Mouse (Mus musculus): ENCODE measurements at regions not wholly inside any gene's neighbourhood (a gene's known extent, or its start where the extent isn't known, plus 50 kb on each side); places are given as distances from the start of the nearest gene placed in this dataset.

DNA sequence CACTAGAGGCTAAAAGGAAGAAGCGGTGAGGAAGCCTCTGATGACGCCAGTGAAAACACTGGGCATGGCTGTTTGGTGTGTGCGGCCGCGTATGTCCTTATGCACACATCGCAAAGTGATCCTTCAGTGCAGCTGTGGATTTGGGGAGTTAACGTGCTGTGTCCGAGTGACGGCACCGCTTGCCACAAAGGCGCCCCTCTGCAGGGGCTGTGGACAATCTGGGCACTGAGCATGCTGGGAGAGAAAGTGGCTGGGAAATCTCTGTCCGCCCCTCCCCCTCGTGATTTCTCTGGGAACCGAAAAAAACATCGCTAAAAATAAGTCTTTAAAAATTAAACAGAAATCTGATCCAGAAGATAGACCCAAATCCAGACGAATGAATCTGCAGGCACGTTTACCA, 267.8 kb upstream of the Tbx3 start:
- Histone ChIP-seq H3K27me3 (ENCODE audit: control insufficient read depth, insufficient read depth, insufficient read length) (no peaks in the 10 kb centered on the region), H3ac (ENCODE audit: control insufficient read depth, insufficient read length, low read depth) (no peak overlapping the region), H3K79me3 (ENCODE audit: low read depth) (no peaks in the 10 kb centered on the region), H3K36me3 (ENCODE audit: control insufficient read depth, insufficient read depth) (no peaks in the 10 kb centered on the region), H3K79me2 (ENCODE audit: control insufficient read depth, insufficient read depth) (no peaks in the 10 kb centered on the region), H3K4me3 (ENCODE audit: insufficient read depth, poor library complexity, severe bottlenecking) (no peak overlapping the region)
- TF ChIP-seq MYOG (IDR thresholded peaks at IDR 0.05; ENCODE audit: control insufficient read depth, extremely low read depth, insufficient read length) = no peak
- no peak for TF ChIP-seq MAX (IDR thresholded peaks at IDR 0.05)
- TF ChIP-seq CTCF (IDR thresholded peaks at IDR 0.05; ENCODE audit: control insufficient read depth, insufficient read depth, insufficient read length) = no peak
- no peak for TF ChIP-seq USF1 (IDR thresholded peaks at IDR 0.05; ENCODE audit: low read depth)
- no peak for TF ChIP-seq FOSL1 (IDR thresholded peaks at IDR 0.05; ENCODE audit: insufficient read depth, low read length, poor library complexity, severe bottlenecking)
- no peak for TF ChIP-seq CEBPB (IDR thresholded peaks at IDR 0.05; ENCODE audit: low read depth)
- TF ChIP-seq MYOD1 (IDR thresholded peaks at IDR 0.05; ENCODE audit: control insufficient read depth, insufficient read length, low read depth) = no peak

DNA sequence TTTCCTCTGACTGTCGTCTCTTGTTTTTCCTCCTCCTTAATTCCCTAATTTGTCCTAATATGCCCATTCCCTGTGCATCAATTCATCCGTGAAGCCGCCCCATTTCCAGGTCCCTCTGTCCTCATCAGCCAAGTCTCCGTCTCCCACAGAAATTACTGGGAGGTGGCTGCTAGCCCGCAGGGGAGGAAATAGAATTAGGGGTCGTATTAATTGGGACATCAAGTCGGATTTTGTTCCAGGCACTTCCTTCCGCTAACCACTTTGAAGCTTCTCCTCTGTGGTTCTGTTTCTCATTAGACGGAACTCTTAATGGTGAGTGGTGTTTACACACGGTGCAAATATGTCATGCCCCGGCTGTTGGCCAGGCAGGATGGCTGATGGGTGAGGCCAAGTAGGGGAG, 259.5 kb upstream of the Tbx3 start:
- H3K27me3 ChIP-seq (ENCODE audit: control insufficient read depth, insufficient read depth, insufficient read length) = no peaks in the 10 kb centered on the region
- no peak overlapping the region for H3ac ChIP-seq (ENCODE audit: control insufficient read depth, insufficient read length, low read depth)
- no peaks in the 10 kb centered on the region for H3K79me2 ChIP-seq (ENCODE audit: control insufficient read depth, insufficient read depth)
- no peak overlapping the region for H3K4me3 ChIP-seq (ENCODE audit: insufficient read depth, poor library complexity, severe bottlenecking)
- no peaks in the 10 kb centered on the region for H3K79me3 ChIP-seq (ENCODE audit: low read depth)
- no peak for TF ChIP-seq FOSL1 (IDR thresholded peaks at IDR 0.05; ENCODE audit: insufficient read depth, low read length, poor library complexity, severe bottlenecking)
- TF ChIP-seq USF1 (IDR thresholded peaks at IDR 0.05; ENCODE audit: low read depth) = no peak
- TF ChIP-seq MYOG (IDR thresholded peaks at IDR 0.05; ENCODE audit: control insufficient read depth, extremely low read depth, insufficient read length) = no peak
- TF ChIP-seq MAX (IDR thresholded peaks at IDR 0.05) = no peak
- no peak for TF ChIP-seq CTCF (IDR thresholded peaks at IDR 0.05; ENCODE audit: control insufficient read depth, insufficient read depth, insufficient read length)
- no peak for TF ChIP-seq MYOD1 (IDR thresholded peaks at IDR 0.05; ENCODE audit: control insufficient read depth, insufficient read length, low read depth)
- no peak for TF ChIP-seq CEBPB (IDR thresholded peaks at IDR 0.05; ENCODE audit: low read depth)
- H3K36me3 ChIP-seq (ENCODE audit: control insufficient read depth, insufficient read depth) = no peaks in the 10 kb centered on the region

DNA sequence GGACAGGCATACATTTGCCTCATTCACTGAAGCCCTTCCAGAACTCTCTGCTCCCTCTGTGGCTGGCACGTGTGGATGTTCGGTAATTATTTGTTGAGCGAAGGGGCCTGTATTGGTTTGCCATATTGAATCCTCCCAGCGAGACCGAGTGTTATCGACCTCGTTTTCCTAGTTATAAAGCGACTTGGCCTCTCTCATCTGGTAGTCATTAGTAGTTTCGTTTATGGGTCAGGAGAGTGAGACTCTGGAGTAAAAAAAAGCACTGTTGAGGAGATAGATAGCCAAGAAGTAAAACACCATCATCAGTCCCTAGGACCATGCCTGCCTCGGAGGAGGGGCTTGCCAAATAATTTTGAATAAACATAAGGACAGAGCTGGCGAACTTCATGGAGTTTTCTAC, 254.6 kb upstream of the Tbx3 start:
- Histone ChIP-seq H3K4me3 (ENCODE audit: insufficient read depth, poor library complexity, severe bottlenecking) (no peak overlapping the region), H3K36me3 (ENCODE audit: control insufficient read depth, insufficient read depth) (no peaks in the 10 kb centered on the region), H3K79me2 (ENCODE audit: control insufficient read depth, insufficient read depth) (no peaks in the 10 kb centered on the region), H3K27me3 (ENCODE audit: control insufficient read depth, insufficient read depth, insufficient read length) (peaks cover 3% of the 10 kb centered on the region), H3ac (ENCODE audit: control insufficient read depth, insufficient read length, low read depth) (no peak overlapping the region), H3K79me3 (ENCODE audit: low read depth) (no peaks in the 10 kb centered on the region)
- no peak for TF ChIP-seq USF1 (IDR thresholded peaks at IDR 0.05; ENCODE audit: low read depth)
- no peak for TF ChIP-seq CEBPB (IDR thresholded peaks at IDR 0.05; ENCODE audit: low read depth)
- no peak for TF ChIP-seq FOSL1 (IDR thresholded peaks at IDR 0.05; ENCODE audit: insufficient read depth, low read length, poor library complexity, severe bottlenecking)
- no peak for TF ChIP-seq MYOG (IDR thresholded peaks at IDR 0.05; ENCODE audit: control insufficient read depth, extremely low read depth, insufficient read length)
- no peak for TF ChIP-seq MAX (IDR thresholded peaks at IDR 0.05)
- TF ChIP-seq MYOD1 (IDR thresholded peaks at IDR 0.05; ENCODE audit: control insufficient read depth, insufficient read length, low read depth) = no peak
- TF ChIP-seq CTCF (IDR thresholded peaks at IDR 0.05; ENCODE audit: control insufficient read depth, insufficient read depth, insufficient read length) = no peak

DNA sequence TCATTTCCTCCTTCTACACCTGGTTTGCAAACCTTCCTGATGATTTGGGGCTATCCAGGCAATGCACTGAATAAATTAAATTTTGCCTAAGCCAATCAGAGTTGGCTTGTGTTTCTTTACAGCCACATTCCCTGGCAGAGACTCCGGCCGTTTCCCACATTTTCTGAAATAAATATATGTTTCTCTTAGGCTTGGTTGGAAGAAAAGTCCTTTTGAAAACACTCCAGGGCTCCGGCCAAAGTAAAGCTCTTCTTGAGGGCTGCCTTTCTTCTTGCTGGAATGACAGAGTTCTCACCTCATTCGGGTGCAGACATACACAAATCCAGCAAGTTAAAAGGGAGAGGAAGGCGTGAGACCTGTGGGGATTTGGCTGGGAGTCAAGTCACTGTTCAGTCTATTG, 252.0 kb upstream of the Tbx3 start:
- H3K4me3 ChIP-seq (ENCODE audit: insufficient read depth, poor library complexity, severe bottlenecking) = no peak overlapping the region
- no peak for TF ChIP-seq FOSL1 (IDR thresholded peaks at IDR 0.05; ENCODE audit: insufficient read depth, low read length, poor library complexity, severe bottlenecking)
- TF ChIP-seq CTCF (IDR thresholded peaks at IDR 0.05; ENCODE audit: control insufficient read depth, insufficient read depth, insufficient read length) = no peak
- TF ChIP-seq MAX (IDR thresholded peaks at IDR 0.05) = no peak
- no peak for TF ChIP-seq MYOD1 (IDR thresholded peaks at IDR 0.05; ENCODE audit: control insufficient read depth, insufficient read length, low read depth)
- TF ChIP-seq MYOG (IDR thresholded peaks at IDR 0.05; ENCODE audit: control insufficient read depth, extremely low read depth, insufficient read length) = no peak
- no peak for TF ChIP-seq USF1 (IDR thresholded peaks at IDR 0.05; ENCODE audit: low read depth)
- H3K79me3 ChIP-seq (ENCODE audit: low read depth) = no peaks in the 10 kb centered on the region
- no peaks in the 10 kb centered on the region for H3K79me2 ChIP-seq (ENCODE audit: control insufficient read depth, insufficient read depth)
- peaks cover 3% of the 10 kb centered on the region for H3K27me3 ChIP-seq (ENCODE audit: control insufficient read depth, insufficient read depth, insufficient read length)
- H3ac ChIP-seq (ENCODE audit: control insufficient read depth, insufficient read length, low read depth) = no peak overlapping the region
- H3K36me3 ChIP-seq (ENCODE audit: control insufficient read depth, insufficient read depth) = no peaks in the 10 kb centered on the region

DNA sequence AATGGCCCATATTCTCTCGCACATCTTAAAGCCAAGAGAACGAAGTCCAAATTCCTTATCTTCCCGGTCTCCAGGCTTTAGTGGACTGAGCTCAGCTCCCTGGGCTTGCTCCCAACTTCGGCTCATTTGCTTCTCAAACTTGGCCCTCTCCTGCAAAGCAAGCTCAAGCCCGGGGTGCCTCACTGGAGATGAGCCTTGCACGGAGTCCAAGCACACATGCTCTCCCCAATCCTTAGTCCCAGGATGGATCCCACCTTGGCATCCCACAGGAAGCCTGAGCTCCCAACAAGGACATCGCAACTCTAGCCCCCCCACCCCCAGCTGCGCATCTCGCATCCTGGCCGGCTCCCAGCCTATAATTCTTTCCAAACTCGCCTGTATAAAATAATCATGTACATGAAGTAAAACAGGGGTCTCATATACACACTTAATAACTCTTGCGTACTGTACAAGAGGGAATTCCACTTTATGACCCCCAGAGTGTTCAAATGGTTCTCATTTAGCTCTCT, 242.9 kb upstream of the Tbx3 start:
- TF ChIP-seq CEBPB (IDR thresholded peaks at IDR 0.05; ENCODE audit: low read depth) (no peak), MYOD1 (IDR thresholded peaks at IDR 0.05; ENCODE audit: control insufficient read depth, insufficient read length, low read depth) (no peak), CTCF (IDR thresholded peaks at IDR 0.05; ENCODE audit: control insufficient read depth, insufficient read depth, insufficient read length) (no peak), USF1 (IDR thresholded peaks at IDR 0.05; ENCODE audit: low read depth) (no peak), MAX (IDR thresholded peaks at IDR 0.05) (no peak), MYOG (IDR thresholded peaks at IDR 0.05; ENCODE audit: control insufficient read depth, extremely low read depth, insufficient read length) (no peak), FOSL1 (IDR thresholded peaks at IDR 0.05; ENCODE audit: insufficient read depth, low read length, poor library complexity, severe bottlenecking) (no peak)
- Histone ChIP-seq H3K36me3 (ENCODE audit: control insufficient read depth, insufficient read depth) (no peaks in the 10 kb centered on the region), H3K27me3 (ENCODE audit: control insufficient read depth, insufficient read depth, insufficient read length) (no peaks in the 10 kb centered on the region), H3K4me3 (ENCODE audit: insufficient read depth, poor library complexity, severe bottlenecking) (no peak overlapping the region), H3K79me2 (ENCODE audit: control insufficient read depth, insufficient read depth) (no peaks in the 10 kb centered on the region), H3K79me3 (ENCODE audit: low read depth) (no peaks in the 10 kb centered on the region), H3ac (ENCODE audit: control insufficient read depth, insufficient read length, low read depth) (no peak overlapping the region)

DNA sequence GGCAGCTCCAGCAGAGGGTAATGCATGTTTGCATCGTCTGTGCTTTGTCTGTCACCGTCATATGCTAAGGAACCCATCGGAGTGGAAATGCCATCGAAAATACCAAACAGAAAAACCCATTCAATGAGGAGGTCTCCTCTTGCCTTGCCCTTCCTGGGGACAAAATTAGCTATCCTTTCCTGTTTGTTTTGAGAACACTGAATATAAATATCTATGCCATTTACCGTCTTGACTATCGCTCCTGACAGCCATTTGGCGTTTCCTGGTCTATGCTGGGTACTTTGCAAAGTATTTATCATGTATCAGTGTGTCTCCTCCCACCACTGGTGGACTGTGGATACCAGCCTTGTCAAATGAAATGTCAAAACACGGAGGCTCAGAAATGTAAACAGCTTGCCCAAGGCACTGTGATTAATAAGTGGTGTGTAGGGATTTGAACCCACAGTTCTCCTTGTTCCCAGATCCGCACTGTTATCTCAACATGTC, 239.2 kb upstream of the Tbx3 start:
- Histone ChIP-seq H3K79me2 (ENCODE audit: control insufficient read depth, insufficient read depth) (no peaks in the 10 kb centered on the region), H3K79me3 (ENCODE audit: low read depth) (no peaks in the 10 kb centered on the region), H3K27me3 (ENCODE audit: control insufficient read depth, insufficient read depth, insufficient read length) (no peaks in the 10 kb centered on the region), H3K4me3 (ENCODE audit: insufficient read depth, poor library complexity, severe bottlenecking) (no peak overlapping the region), H3ac (ENCODE audit: control insufficient read depth, insufficient read length, low read depth) (no peak overlapping the region), H3K36me3 (ENCODE audit: control insufficient read depth, insufficient read depth) (no peaks in the 10 kb centered on the region)
- TF ChIP-seq CTCF (IDR thresholded peaks at IDR 0.05; ENCODE audit: control insufficient read depth, insufficient read depth, insufficient read length) = no peak
- no peak for TF ChIP-seq MYOD1 (IDR thresholded peaks at IDR 0.05; ENCODE audit: control insufficient read depth, insufficient read length, low read depth)
- TF ChIP-seq FOSL1 (IDR thresholded peaks at IDR 0.05; ENCODE audit: insufficient read depth, low read length, poor library complexity, severe bottlenecking) = no peak
- TF ChIP-seq CEBPB (IDR thresholded peaks at IDR 0.05; ENCODE audit: low read depth) = no peak
- no peak for TF ChIP-seq MAX (IDR thresholded peaks at IDR 0.05)
- TF ChIP-seq MYOG (IDR thresholded peaks at IDR 0.05; ENCODE audit: control insufficient read depth, extremely low read depth, insufficient read length) = no peak
- no peak for TF ChIP-seq USF1 (IDR thresholded peaks at IDR 0.05; ENCODE audit: low read depth)
